Mouse (Mus musculus) midbrain, embryonic 11.5 days (tissue): ENCODE data around the gene Dnajb13. TPM values are rescaled to one million over a fixed set of nuclear protein-coding genes. Genes with fewer than 3 reads are reported as not detected.

Experiments used
- ATAC-seq: fragments of 200-750 bp; cut with Nextera tagmentation; 2 replicates; pipeline ENCODE4 v1.8.0; 2017; ENCODE audit warnings: moderate TSS enrichment, moderate library complexity; ENCODE audit not compliant: low FRiP score
- DNase-seq: peaks from one replicate; pipeline ENCODE4 v3.0.0; 2015; ENCODE audit warnings: low spot score; ENCODE audit errors: missing footprints
- H3K27ac ChIP-seq: fragments of 300-500 bp; sonication (generic); 2 replicates; pipeline ENCODE4 v1.5.1; 2014; ENCODE audit warnings: low read depth, low read length
- H3K27me3 ChIP-seq: fragments of 300-500 bp; sonication (generic); 2 replicates; pipeline ENCODE4 v1.6.1; 2014; ENCODE audit warnings: mild to moderate bottlenecking, low read length, moderate library complexity, mixed read lengths; ENCODE audit not compliant: control insufficient read depth, insufficient read depth
- H3K36me3 ChIP-seq: fragments of 300-500 bp; sonication (generic); 2 replicates; pipeline ENCODE4 v1.6.1; 2014; ENCODE audit warnings: mild to moderate bottlenecking, low read length, moderate library complexity, mixed read lengths; ENCODE audit not compliant: control insufficient read depth, insufficient read depth
- H3K4me1 ChIP-seq: fragments of 300-500 bp; sonication (generic); 2 replicates; pipeline ENCODE4 v1.6.1; 2014; ENCODE audit warnings: low read length; ENCODE audit not compliant: control insufficient read depth, insufficient read depth
- H3K4me2 ChIP-seq: fragments of 300-500 bp; sonication (generic); 2 replicates; pipeline ENCODE4 v1.6.1; 2014; ENCODE audit warnings: mild to moderate bottlenecking, moderate library complexity
- H3K4me3 ChIP-seq: fragments of 300-500 bp; sonication (generic); 2 replicates; pipeline ENCODE4 v1.5.1; 2014; ENCODE audit warnings: low read depth, low read length
- H3K9ac ChIP-seq: fragments of 300-500 bp; sonication (generic); 2 replicates; pipeline ENCODE4 v1.6.1; 2014; ENCODE audit warnings: low read length
- H3K9me3 ChIP-seq: fragments of 300-500 bp; sonication (generic); 2 replicates; pipeline ENCODE4 v1.6.1; 2016; ENCODE audit warnings: low read length; ENCODE audit not compliant: control insufficient read depth
- WGBS: fragments of 180-500 bp; shearing (Covaris S2); extraction: QIAGEN DNeasy Blood & Tissue Kit; methylation state at CpG from one replicate; pipeline ENCODE4 v1.1.7; 2014; 5-methylcytosine and 5-hydroxymethylcytosine counted together
- polyA plus RNA-seq: library from polyadenylated mRNA; unstranded; fragments of >200 nt; fragmentation: Nextera tagmentation; extraction: Ambion mirVana; gene quantifications from 2 replicates; pipeline ENCODE4 v1.2.1, GENCODE M21; 2014

Dnajb13 gene
- polyA plus RNA-seq, 1 experiment from 2014 or later, result 0.52 TPM

- H3K27ac ChIP-seq, result no peak overlapping the region
- no peak overlapping the region for H3K4me2 ChIP-seq
- DNase-seq (no peak), ATAC-seq (no peak)
- no peaks in the 10 kb centered on the region for H3K9me3 ChIP-seq
- H3K4me3 ChIP-seq, result no peak overlapping the region
- H3K27me3 ChIP-seq, result no peaks in the 10 kb centered on the region
- H3K36me3 ChIP-seq, result peaks cover 7% of the 10 kb centered on the region; the same call in 1 of the 2 replicates
- H3K9ac ChIP-seq, result no peak overlapping the region
- H3K4me1 ChIP-seq, result no peaks in the 10 kb centered on the region
- 90% methylated on average over 11 of the region's 11 CpGs for WGBS
Measured at GRCm38 (mm10) chr7:100470796-100471406, 43.9 kb downstream of the Dnajb13 start.

DNA sequence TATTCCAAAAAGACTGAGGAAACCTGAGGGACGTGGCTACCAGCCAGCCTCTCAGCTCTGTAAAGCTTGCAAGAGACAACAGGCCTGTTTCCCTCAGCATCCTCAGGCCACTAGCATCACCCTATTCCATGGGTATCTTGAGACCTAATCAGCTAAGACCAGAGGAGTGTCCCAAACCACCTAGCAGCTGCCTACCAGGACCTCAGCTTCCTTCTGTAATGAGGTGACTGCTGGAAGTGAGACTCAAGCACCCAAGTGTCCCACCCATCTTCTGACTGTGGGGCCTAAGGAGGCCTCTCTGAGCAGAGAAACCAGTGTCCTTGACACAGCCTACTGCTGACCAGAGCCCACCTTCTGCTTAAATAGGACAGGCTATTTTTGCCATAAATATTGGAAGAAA, 45.3 kb downstream of the Dnajb13 start:
- DNase-seq (no peak), ATAC-seq (no peak)
- no peak overlapping the region for H3K27ac ChIP-seq
- H3K4me3 ChIP-seq, result no peak overlapping the region
- peaks cover 11% of the 10 kb centered on the region for H3K36me3 ChIP-seq
- H3K9me3 ChIP-seq, result no peaks in the 10 kb centered on the region
- H3K9ac ChIP-seq, result no peak overlapping the region
- H3K4me2 ChIP-seq, result no peak overlapping the region
- WGBS, result 96% methylated on average over 1 of the region's 1 CpGs
- H3K4me1 ChIP-seq, result no peaks in the 10 kb centered on the region
- H3K27me3 ChIP-seq, result no peaks in the 10 kb centered on the region

GRCm38 (mm10) chr7:100468761-100469160, 46.0 kb downstream of the Dnajb13 start:
- WGBS, result 86% methylated on average over 6 of the region's 6 CpGs
- H3K4me1 ChIP-seq, result no peaks in the 10 kb centered on the region
- peaks cover 11% of the 10 kb centered on the region for H3K36me3 ChIP-seq
- DNase-seq (no peak), ATAC-seq (no peak)
- H3K27ac ChIP-seq, result no peak overlapping the region
- no peak overlapping the region for H3K4me3 ChIP-seq
- no peak overlapping the region for H3K4me2 ChIP-seq
- H3K9ac ChIP-seq, result no peak overlapping the region
- H3K27me3 ChIP-seq, result no peaks in the 10 kb centered on the region
- H3K9me3 ChIP-seq, result no peaks in the 10 kb centered on the region

- Histone ChIP-seq H3K4me2 (no peak overlapping the region), H3K4me1 (no peaks in the 10 kb centered on the region), H3K9me3 (no peaks in the 10 kb centered on the region), H3K4me3 (no peak overlapping the region), H3K27me3 (no peaks in the 10 kb centered on the region), H3K9ac (no peak overlapping the region), H3K36me3 (peaks cover 11% of the 10 kb centered on the region), H3K27ac (no peak overlapping the region)
- WGBS, result 90% methylated on average over 11 of the region's 11 CpGs
- DNase-seq (no peak), ATAC-seq (peak; percentile 30; the same call in 1 of the 2 replicates)
Measured at GRCm38 (mm10) chr7:100466781-100467510, 47.8 kb downstream of the Dnajb13 start.

DNA sequence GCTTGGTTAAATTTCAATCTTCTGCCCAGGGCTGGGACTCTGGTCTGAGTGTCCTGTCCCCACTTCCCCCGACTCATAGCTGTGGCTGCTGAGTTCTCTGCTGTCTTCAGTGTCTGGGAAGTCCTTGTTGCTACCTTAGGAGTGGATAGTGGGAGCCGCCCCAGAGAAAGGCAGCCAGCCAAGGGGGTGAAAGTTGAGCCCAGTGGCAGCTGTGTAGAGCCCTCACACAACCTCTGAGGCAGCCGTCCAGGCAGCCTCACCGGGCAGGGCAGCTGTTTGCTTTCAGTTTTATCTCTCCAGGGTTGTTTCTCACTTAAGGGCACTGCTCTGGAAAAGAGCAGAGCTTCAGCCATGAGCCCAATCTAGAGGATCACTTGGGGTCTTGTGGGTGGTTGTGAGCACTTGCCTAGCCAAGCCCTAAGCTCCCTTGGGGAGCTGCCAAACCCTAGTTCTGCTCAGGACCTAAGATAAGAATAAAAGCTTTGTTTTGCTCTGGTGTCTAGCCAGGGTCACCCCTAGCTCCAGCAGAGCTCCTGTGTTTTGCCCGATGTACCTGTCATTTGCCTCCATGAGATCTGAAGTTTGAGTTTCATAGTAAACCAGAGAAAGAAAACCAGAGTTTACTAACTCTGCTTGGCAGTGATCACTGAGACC, 49.0 kb downstream of the Dnajb13 start:
- no peaks in the 10 kb centered on the region for H3K4me1 ChIP-seq
- H3K36me3 ChIP-seq, result peaks cover 11% of the 10 kb centered on the region
- H3K27me3 ChIP-seq, result no peaks in the 10 kb centered on the region
- no peak overlapping the region for H3K27ac ChIP-seq
- DNase-seq (no peak), ATAC-seq (no peak)
- WGBS, result 79% methylated on average over 5 of the region's 5 CpGs
- H3K4me2 ChIP-seq, result no peak overlapping the region
- no peak overlapping the region for H3K9ac ChIP-seq
- H3K9me3 ChIP-seq, result no peaks in the 10 kb centered on the region
- H3K4me3 ChIP-seq, result no peak overlapping the region

DNA sequence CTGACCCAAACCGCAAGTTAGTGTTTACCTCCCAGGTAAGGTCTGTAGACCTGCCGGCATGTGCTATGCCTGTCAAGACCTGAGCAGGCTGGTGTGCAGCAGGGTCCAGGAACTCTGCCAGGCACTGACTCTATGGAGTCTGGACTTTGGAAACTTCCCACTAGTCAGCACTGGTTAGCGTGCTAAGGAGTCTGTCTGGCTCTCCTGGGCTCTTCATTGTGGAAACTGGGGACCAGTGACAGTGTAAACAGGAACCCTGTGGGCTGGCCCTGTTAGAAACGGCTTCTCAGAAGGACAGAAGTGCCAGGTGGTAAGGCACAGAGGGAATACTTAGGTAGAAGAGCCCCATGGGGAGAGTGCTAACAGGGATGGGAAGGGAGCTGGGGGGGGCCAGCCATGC, 49.5 kb downstream of the Dnajb13 start:
- Histone ChIP-seq H3K9ac (no peak overlapping the region), H3K4me1 (no peaks in the 10 kb centered on the region), H3K27me3 (no peaks in the 10 kb centered on the region), H3K27ac (no peak overlapping the region), H3K36me3 (peaks cover 13% of the 10 kb centered on the region), H3K9me3 (no peaks in the 10 kb centered on the region), H3K4me2 (no peak overlapping the region), H3K4me3 (no peak overlapping the region)
- ATAC-seq (no peak), DNase-seq (no peak)
- 84% methylated on average over 4 of the region's 4 CpGs for WGBS

GRCm38 (mm10) chr7:100464248-100464647, 50.5 kb downstream of the Dnajb13 start:
- Histone ChIP-seq H3K4me3 (no peak overlapping the region), H3K9me3 (no peaks in the 10 kb centered on the region), H3K4me1 (no peaks in the 10 kb centered on the region), H3K9ac (no peak overlapping the region), H3K36me3 (peaks cover 14% of the 10 kb centered on the region), H3K27ac (no peak overlapping the region), H3K4me2 (no peak overlapping the region), H3K27me3 (no peaks in the 10 kb centered on the region)
- WGBS, result 92% methylated on average over 7 of the region's 7 CpGs
- DNase-seq (no peak), ATAC-seq (no peak)

DNA sequence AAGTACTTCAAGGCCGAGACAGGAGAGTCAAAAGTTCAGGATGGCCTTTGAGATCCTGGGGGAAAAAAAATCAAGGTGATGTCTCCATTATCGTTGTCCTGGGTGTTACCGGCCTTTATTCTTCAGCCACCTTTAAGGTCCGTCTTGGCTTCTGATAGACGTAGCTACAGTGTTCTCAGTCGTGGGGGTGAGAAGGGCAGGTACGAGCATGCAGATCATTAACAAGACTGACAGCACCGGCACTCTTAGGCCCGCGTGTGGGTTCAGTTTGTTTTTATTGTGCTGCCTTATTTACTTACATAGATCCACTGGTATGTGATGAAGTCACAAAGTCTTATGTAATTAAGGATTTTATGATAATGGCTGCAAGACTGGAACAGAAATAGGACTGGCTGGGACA, 51.0 kb downstream of the Dnajb13 start:
- 88% methylated on average over 10 of the region's 10 CpGs for WGBS
- no peak overlapping the region for H3K4me3 ChIP-seq
- H3K27me3 ChIP-seq, result no peaks in the 10 kb centered on the region
- H3K27ac ChIP-seq, result no peak overlapping the region
- no peaks in the 10 kb centered on the region for H3K9me3 ChIP-seq
- no peak overlapping the region for H3K4me2 ChIP-seq
- ATAC-seq (no peak), DNase-seq (no peak)
- H3K9ac ChIP-seq, result no peak overlapping the region
- H3K4me1 ChIP-seq, result no peaks in the 10 kb centered on the region
- H3K36me3 ChIP-seq, result peaks cover 13% of the 10 kb centered on the region

- DNase-seq (no peak), ATAC-seq (no peak)
- no peak overlapping the region for H3K4me2 ChIP-seq
- no peak overlapping the region for H3K27ac ChIP-seq
- peaks cover 12% of the 10 kb centered on the region for H3K36me3 ChIP-seq
- H3K9me3 ChIP-seq, result no peaks in the 10 kb centered on the region
- no peak overlapping the region for H3K4me3 ChIP-seq
- H3K9ac ChIP-seq, result no peak overlapping the region
- H3K27me3 ChIP-seq, result no peaks in the 10 kb centered on the region
- 79% methylated on average over 9 of the region's 9 CpGs for WGBS
- H3K4me1 ChIP-seq, result no peaks in the 10 kb centered on the region
Measured at GRCm38 (mm10) chr7:100463194-100463593, 51.6 kb downstream of the Dnajb13 start.
